Mouse (Mus musculus) embryo, embryonic 11.5 days (tissue): ENCODE results near the gene Trmt1.
A peak's percentile ranks its signal among the peaks of the same experiment; 100 is the strongest.

Experiments
- DNase-seq: peaks from one replicate; pipeline ENCODE4 v3.0.0-alpha.2; 2012; ENCODE audit warnings: low read depth, low spot score

Gene Trmt1

DNA sequence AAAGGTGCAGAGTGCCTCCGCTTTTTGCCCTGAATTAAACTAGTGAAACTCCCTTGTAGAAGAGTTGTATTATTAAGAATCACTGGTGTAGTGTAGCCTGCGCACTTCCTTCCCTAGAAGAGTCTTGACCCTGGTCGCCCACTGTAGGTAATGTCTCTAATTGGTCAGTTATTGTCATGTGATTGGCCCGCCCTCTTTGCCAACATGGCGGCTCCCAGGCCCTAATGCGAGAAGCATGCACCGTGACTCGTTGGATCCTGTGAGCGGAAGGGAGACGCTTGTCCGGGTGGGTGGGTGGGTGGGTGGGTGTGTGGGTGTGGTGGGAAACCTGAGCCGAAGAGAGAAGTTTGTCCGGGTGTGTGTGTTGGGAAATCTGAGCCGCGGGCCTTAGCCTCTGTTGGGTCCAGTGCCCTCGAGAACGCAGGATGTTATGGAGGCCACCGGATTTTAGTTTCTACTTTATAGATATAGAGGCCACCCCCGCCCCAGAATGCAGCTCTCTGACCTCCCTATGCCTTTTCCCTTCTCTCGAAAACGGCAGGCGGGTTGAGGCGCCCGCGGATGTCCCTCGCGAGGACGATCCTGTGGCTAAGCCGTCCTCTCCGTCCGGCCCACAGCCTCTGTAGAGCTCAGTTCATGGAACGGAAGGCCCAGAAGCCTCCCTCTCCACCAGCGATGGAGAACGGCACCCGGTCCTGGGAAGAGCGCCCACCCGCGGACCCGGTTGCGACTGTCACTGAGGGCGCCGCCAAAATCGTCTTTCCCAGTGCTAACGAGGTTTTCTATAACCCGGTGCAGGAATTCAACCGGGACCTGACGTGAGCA lies 3.2 kb downstream of the Trmt1 start:
- peak; percentile 81 for DNase-seq

- no peak for DNase-seq
Observed at GRCm38 (mm10) chr8:84693332-84693731, 7.2 kb downstream of the Trmt1 start.

GRCm38 (mm10) chr8:84695140-84695539 lies 9.0 kb downstream of the Trmt1 start:
- DNase-seq, result no peak

DNA sequence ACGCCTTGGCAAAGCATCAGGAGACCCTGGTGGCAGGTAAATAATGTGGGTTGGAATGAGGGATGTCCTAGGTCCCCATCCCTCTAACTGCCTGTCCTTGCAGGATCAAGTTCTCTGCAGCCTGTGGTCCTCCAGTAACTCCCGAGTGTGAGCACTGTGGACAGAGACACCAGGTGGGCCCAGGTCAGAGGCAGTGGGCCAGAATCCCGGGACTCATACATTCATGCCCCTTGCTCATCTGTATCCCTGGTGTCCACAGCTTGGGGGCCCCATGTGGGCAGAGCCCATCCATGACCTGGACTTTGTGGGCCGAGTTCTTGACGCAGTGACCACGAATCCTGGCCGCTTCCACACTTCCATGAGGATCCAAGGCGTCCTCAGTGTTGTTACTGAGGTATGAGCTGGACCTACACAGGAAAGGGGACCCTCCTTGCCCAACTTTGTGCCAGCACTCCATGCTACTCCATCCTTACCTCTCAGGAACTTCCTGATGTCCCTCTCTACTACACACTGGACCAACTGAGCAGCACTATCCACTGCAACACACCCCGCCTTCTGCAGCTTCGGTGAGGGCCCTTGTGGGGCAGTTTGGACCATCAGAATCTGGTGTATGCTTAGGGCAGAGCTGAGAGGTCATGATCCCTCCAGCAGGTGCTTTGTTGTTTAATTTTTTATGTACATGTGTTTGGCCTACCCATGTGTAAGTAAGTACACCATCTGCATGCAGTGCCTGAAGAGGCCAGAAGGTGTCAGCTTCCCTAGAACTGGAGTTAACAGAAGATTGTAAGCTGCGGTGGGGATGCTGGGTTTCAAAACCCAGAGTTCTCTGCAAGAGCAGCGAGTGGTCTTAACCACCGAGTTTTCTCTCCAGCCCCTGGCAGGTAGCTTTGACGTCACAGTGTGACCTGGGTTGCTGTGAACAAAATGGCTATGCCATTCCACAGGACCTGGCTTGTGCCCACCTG lies 11.3 kb downstream of the Trmt1 start:
- DNase-seq, result no peak

DNA sequence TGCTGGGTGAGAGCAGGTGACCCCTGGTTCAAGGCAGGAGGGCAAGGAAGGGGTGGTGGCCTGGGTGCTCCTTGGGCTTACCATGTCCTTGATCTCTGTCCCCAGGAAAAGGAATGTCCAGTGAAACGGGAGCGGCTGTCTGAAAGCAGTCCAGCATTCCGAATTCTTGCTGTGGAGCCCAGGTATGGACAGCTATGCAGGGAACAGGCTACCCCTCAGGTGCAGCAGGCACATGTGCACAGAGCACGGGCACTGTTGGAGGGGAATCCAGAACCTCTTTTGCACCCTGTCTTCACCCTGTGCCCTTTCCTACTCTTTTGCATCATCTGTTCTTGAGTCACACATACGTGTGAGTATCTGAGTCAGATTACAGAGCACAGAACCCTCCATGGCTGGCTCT lies 12.2 kb downstream of the Trmt1 start:
- DNase-seq, result no peak

DNA sequence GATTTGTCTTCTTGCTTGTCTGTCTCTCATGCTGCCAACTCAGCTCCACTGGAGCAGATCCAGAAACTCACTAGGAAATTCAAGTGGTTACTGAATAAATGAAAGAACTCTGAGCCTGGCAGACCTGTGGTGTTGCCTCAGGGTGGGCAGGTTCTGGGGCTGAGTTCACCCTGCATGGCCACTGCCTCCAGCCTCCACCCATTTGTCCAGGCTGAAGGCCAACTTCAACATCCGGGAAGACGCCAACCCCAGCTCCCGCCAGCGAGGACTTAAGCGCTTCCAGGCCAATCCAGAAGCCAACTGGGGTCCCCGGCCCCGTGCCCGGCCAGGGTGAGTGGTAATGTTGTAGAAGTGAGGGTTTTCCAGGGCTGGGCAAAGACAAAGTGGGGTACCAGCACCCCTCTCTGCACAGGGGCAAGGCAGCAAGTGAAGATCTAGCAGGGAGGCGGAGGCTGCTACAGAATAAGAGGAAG lies 12.9 kb downstream of the Trmt1 start:
- DNase-seq, result no peak

DNA sequence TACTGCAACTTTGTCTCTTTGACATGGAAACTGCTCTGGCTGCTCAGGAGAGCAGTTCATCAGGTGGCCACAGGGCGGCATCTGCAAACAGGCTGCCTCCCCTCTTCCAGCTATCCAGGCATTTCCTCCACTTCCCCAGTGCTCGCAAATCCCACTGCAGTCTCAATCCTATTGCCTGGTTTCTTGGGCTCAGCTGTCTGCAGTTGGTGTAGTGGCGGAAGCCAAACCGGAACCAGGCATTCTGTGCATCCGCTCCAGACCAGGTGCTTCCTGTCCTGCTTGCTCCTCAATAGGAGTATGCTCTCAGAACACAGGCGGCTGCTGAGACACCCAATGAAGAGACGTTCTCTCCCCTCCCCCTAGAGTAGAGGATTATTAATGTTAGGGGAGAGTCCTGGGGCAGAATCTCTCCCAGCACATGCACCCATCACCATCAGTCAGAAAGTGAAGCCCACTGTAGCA lies 13.8 kb downstream of the Trmt1 start:
- DNase-seq, result no peak

DNA sequence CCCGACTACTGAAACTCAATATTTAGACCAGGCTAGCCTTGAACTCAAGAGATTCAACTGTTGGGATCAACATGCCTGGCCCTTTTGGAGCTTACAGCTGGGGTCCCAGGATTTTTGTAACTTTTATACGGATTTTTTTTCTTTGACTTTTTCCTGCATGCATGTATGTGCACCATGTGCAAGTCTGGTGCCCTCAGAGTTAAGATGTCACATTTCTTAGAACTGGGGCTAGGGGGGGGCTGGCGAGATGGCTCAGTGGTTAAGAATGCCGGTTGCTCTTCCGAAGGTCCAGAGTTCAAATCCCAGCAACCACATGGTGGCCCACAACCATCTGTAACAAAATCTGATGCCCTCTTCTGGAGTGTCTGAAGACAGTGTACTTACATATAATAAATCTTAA lies 14.4 kb downstream of the Trmt1 start:
- no peak for DNase-seq

- DNase-seq, result no peak
Observed at GRCm38 (mm10) chr8:84700941-84701911, 15.1 kb downstream of the Trmt1 start, which contains the start of gene Lyl1. Gene Lyl1, plus strand, starts transcription at chr8:84701457.

DNA sequence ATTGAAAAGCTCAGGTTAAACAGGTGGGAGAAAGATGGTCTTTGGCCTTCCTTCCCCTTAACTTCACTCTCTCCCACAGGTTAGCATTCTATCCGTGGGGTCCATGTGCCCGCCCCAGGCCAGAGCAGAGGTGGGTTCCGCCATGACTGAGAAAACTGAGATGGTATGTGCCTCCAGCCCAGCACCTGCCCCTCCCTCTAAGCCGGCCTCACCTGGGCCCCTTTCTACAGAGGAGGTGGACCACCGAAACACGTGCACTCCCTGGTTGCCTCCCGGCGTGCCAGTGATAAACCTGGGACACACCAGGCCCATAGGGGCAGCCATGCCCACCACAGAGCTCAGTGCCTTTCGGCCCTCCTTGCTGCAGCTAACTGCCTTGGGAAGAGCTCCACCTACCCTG lies 16.5 kb downstream of the Trmt1 start:
- DNase-seq, result no peak

- DNase-seq, result no peak
Observed at GRCm38 (mm10) chr8:84702963-84703465, 16.9 kb downstream of the Trmt1 start.

GRCm38 (mm10) chr8:84703466-84704249 lies 17.6 kb downstream of the Trmt1 start:
- DNase-seq, result no peak

GRCm38 (mm10) chr8:84704356-84704755 lies 18.2 kb downstream of the Trmt1 start:
- DNase-seq, result peak; percentile 78

GRCm38 (mm10) chr8:84704867-84705831 lies 19.0 kb downstream of the Trmt1 start:
- DNase-seq, result no peak

- no peak for DNase-seq
Observed at GRCm38 (mm10) chr8:84705960-84706359, 19.9 kb downstream of the Trmt1 start.

DNA sequence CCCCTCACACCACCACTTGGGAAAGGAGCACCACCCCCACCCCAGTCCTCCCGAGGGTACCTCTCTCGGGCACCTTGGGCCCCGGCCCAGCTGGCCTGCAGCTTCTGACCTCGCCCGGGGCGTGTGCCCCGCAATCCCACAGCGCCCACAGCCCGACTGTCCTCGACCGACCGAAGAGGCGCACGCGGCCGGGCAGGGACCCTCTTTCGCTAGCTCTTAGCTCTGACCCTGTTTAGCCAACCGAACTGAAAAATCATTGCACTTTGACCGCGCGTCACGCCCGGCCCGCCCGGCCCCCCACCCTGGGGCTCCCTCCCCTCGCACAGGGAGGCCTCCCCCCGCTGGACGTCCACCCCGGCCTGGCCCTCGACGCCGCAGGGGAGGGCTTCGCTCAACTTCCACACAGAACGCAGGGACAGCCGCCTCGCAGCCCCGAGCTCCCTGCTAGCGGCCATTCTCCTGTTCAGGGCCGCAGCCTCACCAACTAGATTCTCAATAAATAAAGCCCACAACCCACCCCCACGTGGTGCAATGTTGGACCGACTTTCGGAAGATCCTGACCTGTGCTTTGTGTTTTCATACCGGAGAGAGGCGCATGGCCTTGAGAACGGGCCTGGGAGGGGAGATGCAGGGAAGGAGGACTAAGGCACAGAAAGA lies 20.6 kb downstream of the Trmt1 start:
- DNase-seq, result no peak

GRCm38 (mm10) chr8:84707267-84707883 lies 21.3 kb downstream of the Trmt1 start:
- no peak for DNase-seq

- DNase-seq, result no peak
Observed at GRCm38 (mm10) chr8:84708071-84708541, 22.0 kb downstream of the Trmt1 start.
